18 mouse cellular contexts compared by ENCODE assay signal in the genomic region with DNA sequence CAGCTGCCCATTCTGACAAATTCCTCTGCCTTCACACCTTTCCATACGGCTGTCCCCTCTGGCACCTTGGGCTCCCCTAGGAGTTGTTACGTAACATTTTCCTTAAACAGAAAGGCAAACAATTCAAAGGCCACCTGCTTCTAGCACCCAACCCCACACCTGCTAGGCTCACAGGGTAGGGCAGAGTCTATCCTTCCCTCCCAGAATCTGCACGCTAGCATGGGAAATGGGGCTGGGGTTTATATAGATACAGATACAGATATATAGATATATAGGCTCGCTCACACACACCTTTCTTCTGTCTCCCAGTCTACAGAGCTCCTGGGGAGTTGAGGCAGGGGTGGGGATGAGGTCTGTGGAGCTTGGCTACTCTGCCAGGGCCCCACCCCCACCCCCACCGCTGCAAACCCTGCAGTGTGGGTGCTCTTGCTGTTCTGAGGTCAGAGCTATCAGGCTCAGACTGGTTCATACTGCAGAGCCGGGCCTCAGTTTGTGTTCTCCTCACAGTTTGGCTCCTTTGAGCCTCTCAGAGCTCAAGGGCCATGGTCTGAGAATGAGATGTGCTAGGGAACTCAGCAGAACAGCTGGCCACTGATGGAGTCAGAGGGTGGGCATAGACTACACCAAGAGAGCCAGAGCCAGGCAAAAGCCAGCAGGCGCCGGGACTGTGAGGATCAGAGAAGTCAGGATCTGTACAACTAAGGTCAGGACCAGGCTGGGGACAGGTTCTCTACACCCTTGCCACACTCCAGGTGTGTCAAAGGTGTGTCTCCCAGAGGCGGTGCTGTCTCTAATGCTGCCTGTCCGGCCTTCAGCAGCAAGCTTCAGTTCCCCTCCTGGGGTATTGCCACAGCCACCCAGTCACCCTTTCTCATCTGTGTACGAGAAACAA. TPM values are rescaled to one million over a fixed set of nuclear protein-coding genes. Genes with fewer than 3 reads are reported as not detected.
DNase-seq lines count a peak whose midpoint lies in the region; ATAC-seq and TF ChIP-seq lines count a peak whose summit lies in the region.
"Had no signal": no experiment of that assay in that cellular context is flagged by ENCODE, and none has a peak within 500 bp of the region (broad histone marks: within the 10 kb centered on the region; RNA-seq: fewer than 3 reads in every experiment).

No protein-coding gene starts in this region.

- DNase-seq in liver, embryonic 13.5 days: no peak
- DNase-seq in liver, embryonic 11.5 days (ENCODE audit: low spot score): no peak
- DNase-seq in ZHBTc4 (ENCODE audit: low read depth, low spot score): peak; percentile 60
- peak; percentile 33 for DNase-seq in liver, postnatal 0 days
- peak; percentile 62 for DNase-seq in stomach, postnatal 0 days (ENCODE audit: low spot score)
- DNase-seq: adrenal gland, postnatal 14 days; B cell, adult 2 months; cerebellum, postnatal 10 days; heart, postnatal 10 days; kidney, postnatal 10 days; midbrain, embryonic 14.5 days; retina, postnatal 1 day had no signal

- 0 out of 2 replicates have a peak, but pooled peaks cover 2% of the 10 kb centered on the region for H3K27me3 ChIP-seq in liver, embryonic 13.5 days
- H3K27me3 ChIP-seq in liver, embryonic 11.5 days (replicated peaks; ENCODE audit: control insufficient read depth, insufficient read depth, low read length): no peaks in the 10 kb centered on the region
- H3K27me3 ChIP-seq in liver, postnatal 0 days (ENCODE audit: insufficient read depth, low read length): no peaks in the 10 kb centered on the region
- H3K27me3 ChIP-seq in stomach, postnatal 0 days (ENCODE audit: control insufficient read depth, insufficient read depth, low read length): no peaks in the 10 kb centered on the region
- H3K27me3 ChIP-seq in midbrain, embryonic 15.5 days (replicated peaks): no peaks in the 10 kb centered on the region
- H3K27me3 ChIP-seq: hindbrain, embryonic 15.5 days; neural tube, embryonic 12.5 days had no signal

- ATAC-seq in liver, embryonic 13.5 days (ENCODE audit: low read depth): no peak
- ATAC-seq in liver, embryonic 11.5 days (replicated peaks; ENCODE audit: low FRiP score): no peak
- ATAC-seq in liver, postnatal 0 days: peak; percentile 44
- ATAC-seq in stomach, postnatal 0 days (ENCODE audit: low FRiP score, low TSS enrichment): peak; percentile 68
- ATAC-seq in midbrain, embryonic 15.5 days (replicated peaks): no peak
- no peak for ATAC-seq in megakaryocyte-erythroid progenitor cell, adult 5-6 weeks (replicated peaks; ENCODE audit: low FRiP score, low TSS enrichment, poor library complexity, severe bottlenecking)
- no peak for ATAC-seq in frontal cortex, adult (ENCODE audit: low TSS enrichment)

- H3K9me3 ChIP-seq in liver, embryonic 13.5 days (replicated peaks): no peaks in the 10 kb centered on the region
- H3K9me3 ChIP-seq in liver, embryonic 11.5 days (ENCODE audit: control insufficient read depth, low read length): no peaks in the 10 kb centered on the region
- H3K9me3 ChIP-seq in liver, postnatal 0 days (ENCODE audit: low read length): no peaks in the 10 kb centered on the region
- no peaks in the 10 kb centered on the region for H3K9me3 ChIP-seq in stomach, postnatal 0 days (ENCODE audit: control insufficient read depth, low read length)
- H3K9me3 ChIP-seq in midbrain, embryonic 15.5 days: no peaks in the 10 kb centered on the region
- H3K9me3 ChIP-seq: hindbrain, embryonic 15.5 days; neural tube, embryonic 12.5 days had no signal

- no peak overlapping the region for H3K4me2 ChIP-seq in liver, embryonic 13.5 days
- H3K4me2 ChIP-seq in liver, embryonic 11.5 days: no peak overlapping the region
- H3K4me2 ChIP-seq in liver, postnatal 0 days (ENCODE audit: low read depth, low read length): no peak overlapping the region
- no peak overlapping the region for H3K4me2 ChIP-seq in stomach, postnatal 0 days (replicated peaks; ENCODE audit: low read depth)
- H3K4me2 ChIP-seq in midbrain, embryonic 15.5 days: no peak overlapping the region
- H3K4me2 ChIP-seq: hindbrain, embryonic 15.5 days; neural tube, embryonic 12.5 days had no signal

- no peak for TF ChIP-seq CTCF in liver, postnatal 0 days (IDR thresholded peaks at IDR 0.05; ENCODE audit: low read depth)
- TF ChIP-seq CTCF in stomach, postnatal 0 days (IDR thresholded peaks at IDR 0.05; ENCODE audit: low read depth): no peak

- 52% methylated on average over 11 of the region's 11 CpGs for WGBS in liver, embryonic 13.5 days (ENCODE audit: insufficient replicate concordance)
- WGBS in liver, embryonic 11.5 days: 69% methylated on average over 11 of the region's 11 CpGs
- WGBS in liver, postnatal 0 days (ENCODE audit: insufficient replicate concordance): 59% methylated on average over 11 of the region's 11 CpGs
- WGBS in stomach, postnatal 0 days: 50% methylated on average over 11 of the region's 11 CpGs
- 79% methylated on average over 11 of the region's 11 CpGs for WGBS in midbrain, embryonic 15.5 days

- H3K9ac ChIP-seq in liver, embryonic 13.5 days: no peak overlapping the region
- H3K9ac ChIP-seq in liver, embryonic 11.5 days (ENCODE audit: low read depth, low read length): no peak overlapping the region
- H3K9ac ChIP-seq in liver, postnatal 0 days (replicated peaks): no peak overlapping the region
- no peak overlapping the region for H3K9ac ChIP-seq in stomach, postnatal 0 days (ENCODE audit: low read length)
- H3K9ac ChIP-seq in midbrain, embryonic 15.5 days: no peak overlapping the region
- H3K9ac ChIP-seq: hindbrain, embryonic 15.5 days; neural tube, embryonic 12.5 days had no signal

- H3K4me3 ChIP-seq in liver, embryonic 13.5 days (replicated peaks): no peak overlapping the region
- H3K4me3 ChIP-seq in liver, embryonic 11.5 days (ENCODE audit: low read depth, low read length): no peak overlapping the region
- no peak overlapping the region for H3K4me3 ChIP-seq in liver, postnatal 0 days (ENCODE audit: low read depth, low read length)
- no peak overlapping the region for H3K4me3 ChIP-seq in stomach, postnatal 0 days (ENCODE audit: low read depth, low read length)
- no peak overlapping the region for H3K4me3 ChIP-seq in midbrain, embryonic 15.5 days
- H3K4me3 ChIP-seq: forebrain, embryonic 10.5 days; hindbrain, embryonic 15.5 days; neural tube, embryonic 12.5 days had no signal

- TF ChIP-seq EP300 in liver, postnatal 0 days (IDR thresholded peaks at IDR 0.05; ENCODE audit: low read depth): no peak
- TF ChIP-seq EP300 in stomach, postnatal 0 days (optimal IDR thresholded peaks at IDR 0.05): no peak

- H3K36me3 ChIP-seq in liver, embryonic 13.5 days: no peaks in the 10 kb centered on the region
- no peaks in the 10 kb centered on the region for H3K36me3 ChIP-seq in liver, embryonic 11.5 days (ENCODE audit: control insufficient read depth, insufficient read depth, low read length)
- no peaks in the 10 kb centered on the region for H3K36me3 ChIP-seq in liver, postnatal 0 days (replicated peaks; ENCODE audit: insufficient read depth, low read length)
- H3K36me3 ChIP-seq in stomach, postnatal 0 days (ENCODE audit: control insufficient read depth, insufficient read depth, low read length): no peaks in the 10 kb centered on the region
- no peaks in the 10 kb centered on the region for H3K36me3 ChIP-seq in midbrain, embryonic 15.5 days (replicated peaks)
- H3K36me3 ChIP-seq: forebrain, embryonic 10.5 days; hindbrain, embryonic 15.5 days; neural tube, embryonic 12.5 days had no signal

- peak overlapping the region; percentile 13 for H3K27ac ChIP-seq in liver, embryonic 13.5 days
- H3K27ac ChIP-seq in liver, embryonic 11.5 days (ENCODE audit: low read depth, low read length): no peak overlapping the region
- H3K27ac ChIP-seq in liver, postnatal 0 days (ENCODE audit: low read depth): peak overlapping the region; percentile 62
- peak overlapping the region; percentile 85 for H3K27ac ChIP-seq in stomach, postnatal 0 days (replicated peaks)
- no peak overlapping the region for H3K27ac ChIP-seq in midbrain, embryonic 15.5 days
- H3K27ac ChIP-seq: forebrain, embryonic 10.5 days; hindbrain, embryonic 15.5 days; neural tube, embryonic 12.5 days had no signal

- peaks cover 42% of the 10 kb centered on the region for H3K4me1 ChIP-seq in liver, embryonic 13.5 days (replicated peaks)
- H3K4me1 ChIP-seq in liver, embryonic 11.5 days (replicated peaks; ENCODE audit: control insufficient read depth, insufficient read depth, low read length): peaks cover 23% of the 10 kb centered on the region
- H3K4me1 ChIP-seq in liver, postnatal 0 days (ENCODE audit: insufficient read depth): peaks cover 26% of the 10 kb centered on the region
- 0 out of 2 replicates have a peak, but pooled peaks cover 3% of the 10 kb centered on the region for H3K4me1 ChIP-seq in stomach, postnatal 0 days (replicated peaks; ENCODE audit: control insufficient read depth, insufficient read depth)
- 0 out of 2 replicates have a peak, but pooled peaks cover 4% of the 10 kb centered on the region for H3K4me1 ChIP-seq in midbrain, embryonic 15.5 days
- H3K4me1 ChIP-seq: hindbrain, embryonic 15.5 days; neural tube, embryonic 12.5 days had no signal

RNA-seq across cellular contexts. Expression of a gene that starts 22.4 kb away (rescaled TPM):
- polyA plus RNA-seq in liver, embryonic 13.5 days (2015; fragmentation: Nextera tagmentation; extraction: Ambion mirVana): 247 and 315 TPM in 2 replicates
- polyA plus RNA-seq in liver, embryonic 11.5 days (2014; fragmentation: Nextera tagmentation; extraction: Ambion mirVana): 229 and 276 TPM in 2 replicates
- 107 and 119 TPM in 2 replicates for polyA plus RNA-seq in liver, postnatal 0 days (2015; fragmentation: Nextera tagmentation; extraction: Ambion mirVana)
- 46.8 and 49.8 TPM in 2 replicates for polyA plus RNA-seq in stomach, postnatal 0 days (2015; fragmentation: Nextera tagmentation; extraction: Ambion mirVana)
- polyA plus RNA-seq in midbrain, embryonic 15.5 days (2015; fragmentation: Nextera tagmentation; extraction: Ambion mirVana): 27.9 and 32.1 TPM in 2 replicates
- total RNA-seq in megakaryocyte-erythroid progenitor cell, adult 5-6 weeks (2014; fragmentation: Nextera tagmentation): 130 and 132 TPM in 2 replicates
- 140 and 171 TPM in 2 replicates for total RNA-seq in megakaryocyte-erythroid progenitor cell, adult 5-6 weeks (2017)

Comparison
In these comparisons a context has a peak if more than half of its experiments do, and no peak if none do; other contexts are left out.
1. ATAC-seq: peak in liver, postnatal 0 days (single experiment) and stomach, postnatal 0 days (single experiment); none in liver, embryonic 13.5 days (single experiment), liver, embryonic 11.5 days (single experiment), midbrain, embryonic 15.5 days (single experiment), megakaryocyte-erythroid progenitor cell, adult 5-6 weeks (single experiment) and frontal cortex, adult (single experiment).
2. DNase-seq: peak in ZHBTc4 (single experiment), liver, postnatal 0 days (single experiment) and stomach, postnatal 0 days (single experiment); none in liver, embryonic 13.5 days (single experiment) and liver, embryonic 11.5 days (single experiment).
3. H3K27ac ChIP-seq: peak in liver, embryonic 13.5 days (single experiment), liver, postnatal 0 days (single experiment) and stomach, postnatal 0 days (single experiment); none in liver, embryonic 11.5 days (single experiment) and midbrain, embryonic 15.5 days (single experiment).